Mouse (Mus musculus): ENCODE measurements at regions not wholly inside any gene's neighbourhood (a gene's known extent, or its start where the extent isn't known, plus 50 kb on each side); places are given as distances from the start of the nearest gene placed in this dataset.

DNA sequence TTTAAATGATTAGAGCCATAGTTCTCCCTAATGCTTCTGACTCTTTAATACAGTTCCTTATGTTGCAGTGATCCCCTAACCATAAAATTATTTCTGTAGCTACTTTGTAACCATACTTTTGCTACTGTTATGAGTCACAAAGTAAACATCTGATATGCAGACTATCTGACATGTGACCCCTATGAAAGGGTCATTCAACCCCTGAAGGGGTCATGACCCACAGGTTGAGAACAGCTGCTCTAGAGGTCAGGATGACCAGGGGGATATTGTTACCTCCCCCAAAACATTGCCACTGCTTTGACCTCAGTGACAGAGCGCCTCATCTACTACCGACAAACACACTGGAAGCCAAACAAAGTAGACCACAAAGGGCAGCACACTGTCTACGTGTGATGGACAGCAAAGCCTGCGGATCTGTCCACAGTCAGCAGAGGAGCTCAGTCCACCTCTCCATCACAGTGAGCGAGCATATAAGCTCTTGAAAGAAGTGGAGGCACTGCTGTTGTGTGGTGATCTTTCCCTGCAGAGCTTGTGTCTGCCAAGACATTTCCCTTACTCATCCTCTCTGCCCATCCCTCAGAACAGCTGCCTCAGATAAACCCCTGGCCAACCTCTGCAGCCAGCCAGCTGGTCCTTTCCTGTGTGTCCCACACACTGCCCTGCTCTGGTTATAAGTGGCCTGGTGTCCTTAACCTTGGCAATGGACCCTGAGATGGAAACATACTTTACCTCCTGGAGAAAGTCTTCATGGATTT is 136.0 kb downstream of the Ets2 start:
- TF ChIP-seq CTCF (IDR thresholded peaks at IDR 0.05; ENCODE audit: extremely low read depth, insufficient read depth, low read length) (no peak), POLR2A (IDR thresholded peaks at IDR 0.05; ENCODE audit: extremely low read depth, insufficient read depth, low read length) (no peak)
